Mouse (Mus musculus) ES-E14 (cell line): ENCODE measurements around the gene Smyd3. TPM values are rescaled to one million over a fixed set of nuclear protein-coding genes. Genes with fewer than 3 reads are reported as not detected.
"Not testable (repeated sequence)": the region's sequence is repeated elsewhere in the genome, so short reads cannot be mapped to it uniquely, and the experiment has no call there.

Source experiments
- DNase-seq: peaks from one replicate; pipeline ENCODE4 v3.0.0-alpha.2; 2013; ENCODE audit warnings: low read depth, low spot score
- H3K27ac ChIP-seq: 2 replicates; pipeline ENCODE4 v1.5.1; 2012; ENCODE audit warnings: low read depth, mild to moderate bottlenecking, low read length, moderate library complexity, mixed read lengths; ENCODE audit not compliant: poor library complexity, insufficient read depth, severe bottlenecking
- H3K36me3 ChIP-seq: 2 replicates; pipeline ENCODE4 v1.6.1; 2012; ENCODE audit warnings: mild to moderate bottlenecking, low read length, moderate library complexity, mixed read lengths; ENCODE audit not compliant: control insufficient read depth, poor library complexity, insufficient read depth, severe bottlenecking
- H3K4me1 ChIP-seq, 2 experiments: fragments of 150-350 bp in 1 of 2; sonication (generic) in 1 of 2; 2 replicates each; pipeline ENCODE4 v1.6.1; 2012; ENCODE audit warnings: low read length in 2 of 2, mild to moderate bottlenecking in 1 of 2, mixed read lengths in 1 of 2; ENCODE audit not compliant: control insufficient read depth in 2 of 2, insufficient read depth in 2 of 2, poor library complexity in 1 of 2
- H3K4me3 ChIP-seq, 2 experiments: fragments of 150-350 bp in 1 of 2; sonication (generic) in 1 of 2; 2 replicates each; pipeline ENCODE4 v1.5.1; 2012; ENCODE audit warnings: low read length in 2 of 2, low read depth in 1 of 2, mild to moderate bottlenecking in 1 of 2, mixed read lengths in 1 of 2; ENCODE audit not compliant: insufficient read depth in 1 of 2, poor library complexity in 1 of 2, severe bottlenecking in 1 of 2
- H3K9ac ChIP-seq: 2 replicates; pipeline ENCODE4 v1.6.1; 2012; ENCODE audit warnings: low read depth, mild to moderate bottlenecking, low read length, mixed read lengths; ENCODE audit not compliant: poor library complexity, insufficient read depth, severe bottlenecking
- H3K9me3 ChIP-seq: fragments of 150-350 bp; sonication (generic); 2 replicates; pipeline ENCODE4 v1.6.1; 2012; ENCODE audit warnings: low read depth, mild to moderate bottlenecking, low read length; ENCODE audit not compliant: control insufficient read depth, insufficient read depth
- CHD2 ChIP-seq: IDR thresholded peaks from 2 replicates; pipeline ENCODE4 v1.6.1; 2014; ENCODE audit warnings: mild to moderate bottlenecking, low read depth, low read length, inconsistent platforms
- HCFC1 ChIP-seq: IDR thresholded peaks from 2 replicates; pipeline ENCODE4 v1.6.1; 2012; ENCODE audit warnings: low read length, inconsistent platforms, borderline replicate concordance; ENCODE audit not compliant: insufficient read depth
- MAFK ChIP-seq: IDR thresholded peaks from 2 replicates; pipeline ENCODE4 v1.6.1; 2014; ENCODE audit warnings: mild to moderate bottlenecking, low read depth, low read length, inconsistent platforms; ENCODE audit not compliant: insufficient read depth
- ZC3H11A ChIP-seq: IDR thresholded peaks from 2 replicates; pipeline ENCODE4 v1.6.1; 2012; ENCODE audit warnings: low read depth, mild to moderate bottlenecking, inconsistent platforms, low read length, borderline replicate concordance
- ZNF384 ChIP-seq: IDR thresholded peaks from 2 replicates; pipeline ENCODE4 v1.6.1; 2012; ENCODE audit warnings: low read depth, low read length, inconsistent platforms
- in situ Hi-C, 2 experiments: fragments of 600-800 bp; cut with MboI; formaldehyde crosslinking; loops; one replicate each; pipeline ENCODE4 v1.15.1; 2025; ENCODE audit warnings: low sequenced_read_pairs in 2 of 2, inconsistent platforms in 1 of 2; ENCODE audit not compliant: unreplicated experiment in 2 of 2
- total RNA-seq: library from RNA; depleted of rRNA; stranded (reverse); fragments of 300-350 nt; gene quantifications from 2 replicates; pipeline ENCODE4 v1.2.3, GENCODE M21; 2012

Smyd3 gene
- total RNA-seq, 1 experiment: 18.3 TPM

- no peak overlapping the region for H3K27ac ChIP-seq
- in situ Hi-C loops: no loop called here
- H3K9me3 ChIP-seq: no peaks in the 10 kb centered on the region
- H3K9ac ChIP-seq: no peak overlapping the region
- no peaks in the 10 kb centered on the region for H3K36me3 ChIP-seq
- no peak for DNase-seq
- H3K4me3 ChIP-seq: no peak overlapping the region
- H3K4me1 ChIP-seq: 0 out of 4 replicates have a peak, but pooled peaks cover 0 to 2% of the 10 kb centered on the region in 2 experiments
- TF ChIP-seq ZNF384 (no peak), MAFK (no peak), HCFC1 (no peak), CHD2 (no peak), ZC3H11A (no peak)
Measured at GRCm38 (mm10) chr1:179174241-179174640, 343.6 kb downstream of the Smyd3 start.

GRCm38 (mm10) chr1:179170555-179170954, 347.3 kb downstream of the Smyd3 start:
- no peak overlapping the region for H3K27ac ChIP-seq
- no peaks in the 10 kb centered on the region for H3K9me3 ChIP-seq
- in situ Hi-C loops: no loop called here
- no peak overlapping the region for H3K4me3 ChIP-seq
- no peak for DNase-seq
- TF ChIP-seq CHD2 (no peak), ZC3H11A (no peak), ZNF384 (no peak), HCFC1 (no peak), MAFK (no peak)
- H3K36me3 ChIP-seq: no peaks in the 10 kb centered on the region
- H3K4me1 ChIP-seq: no peaks in the 10 kb centered on the region
- H3K9ac ChIP-seq: no peak overlapping the region

- Histone ChIP-seq H3K4me3 (no peak overlapping the region), H3K4me1 (no peaks in the 10 kb centered on the region), H3K9ac (no peak overlapping the region), H3K9me3 (no peaks in the 10 kb centered on the region), H3K27ac (no peak overlapping the region), H3K36me3 (no peaks in the 10 kb centered on the region)
- DNase-seq: no peak
- no peak for TF ChIP-seq CHD2
- TF ChIP-seq ZNF384: no peak
- TF ChIP-seq HCFC1: no peak
- TF ChIP-seq ZC3H11A: no peak
- TF ChIP-seq MAFK: no peak
- in situ Hi-C loops: no loop called here
Measured at GRCm38 (mm10) chr1:179169749-179170148, 348.1 kb downstream of the Smyd3 start.

- Histone ChIP-seq H3K4me1 (no peaks in the 10 kb centered on the region), H3K27ac (no peak overlapping the region), H3K9ac (no peak overlapping the region), H3K4me3 (no peak overlapping the region), H3K36me3 (no peaks in the 10 kb centered on the region), H3K9me3 (no peaks in the 10 kb centered on the region)
- TF ChIP-seq ZC3H11A (no peak), ZNF384 (no peak), MAFK (no peak), HCFC1 (no peak), CHD2 (no peak)
- no peak for DNase-seq
- in situ Hi-C loops: no loop called here
Measured at GRCm38 (mm10) chr1:179169161-179169560, 348.7 kb downstream of the Smyd3 start.

GRCm38 (mm10) chr1:179164219-179164618, 353.6 kb downstream of the Smyd3 start:
- H3K9me3 ChIP-seq, DNase-seq, in situ Hi-C loops, H3K9ac ChIP-seq, H3K36me3 ChIP-seq, H3K4me3 ChIP-seq, H3K4me1 ChIP-seq, H3K27ac ChIP-seq: not testable (repeated sequence)

- DNase-seq, H3K36me3 ChIP-seq, H3K4me1 ChIP-seq, in situ Hi-C loops, H3K27ac ChIP-seq, H3K4me3 ChIP-seq, H3K9ac ChIP-seq, H3K9me3 ChIP-seq: not testable (repeated sequence)
Measured at GRCm38 (mm10) chr1:179162752-179163151, 355.1 kb downstream of the Smyd3 start.
